Mouse (Mus musculus): ENCODE measurements at regions not wholly inside any gene's neighbourhood (a gene's known extent, or its start where the extent isn't known, plus 50 kb on each side); places are given as distances from the start of the nearest gene placed in this dataset.

DNA sequence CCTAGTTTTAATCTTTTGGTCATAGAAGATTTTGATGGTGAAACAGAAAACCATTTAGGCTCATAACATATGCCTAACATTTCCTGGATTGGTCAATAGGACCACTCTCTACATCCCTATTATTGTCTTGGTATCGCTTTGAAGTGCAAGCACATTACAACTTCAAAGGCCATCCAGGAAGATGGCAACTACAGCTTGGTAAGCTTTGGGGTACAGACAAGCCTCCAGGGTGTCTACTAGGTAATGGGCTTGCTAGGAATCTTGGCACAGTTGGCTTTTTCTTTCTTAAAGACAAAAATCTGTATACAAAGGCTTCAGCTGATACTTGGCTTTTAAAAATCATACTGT, 90.8 kb downstream of the Brms1l start:
- no peak for DNase-seq (ENCODE audit: low spot score)

DNA sequence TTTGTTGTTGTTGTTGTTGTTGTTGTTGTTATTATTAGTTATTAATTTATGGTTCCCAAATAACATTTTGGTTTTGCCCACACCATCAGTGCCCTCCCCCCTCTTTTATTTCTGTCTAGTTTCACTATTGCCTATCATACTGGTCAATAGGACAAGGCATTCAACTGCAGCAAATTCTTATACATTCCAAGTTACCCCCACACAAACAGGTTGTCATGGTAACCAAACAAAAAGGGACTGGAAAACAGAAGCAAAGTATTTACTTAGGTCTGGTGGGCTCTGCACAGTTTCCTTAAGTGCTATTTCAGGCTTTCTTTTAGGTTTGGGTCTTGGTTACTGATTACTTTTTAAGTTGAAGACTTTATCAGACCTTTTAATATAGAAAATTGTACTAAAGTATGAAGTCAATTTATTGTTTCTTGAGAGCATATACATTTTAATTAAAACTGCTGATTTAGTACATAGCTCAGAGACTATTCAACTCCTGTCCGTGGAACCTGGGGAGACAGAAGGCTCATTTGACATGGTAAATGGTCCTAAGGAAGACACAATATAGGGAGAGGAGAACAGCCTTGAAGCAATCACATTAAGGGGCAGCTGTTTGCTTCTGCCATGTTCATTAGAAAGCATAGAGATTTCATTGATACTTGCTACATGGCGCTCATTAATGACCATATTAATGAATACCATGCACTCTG, 90.3 kb downstream of the Brms1l start:
- no peak for DNase-seq (ENCODE audit: low spot score)

All from heart, adult 8-10 months (tissue).